In genomic region chr5:124014180-124014579, GRCm38 (mm10) we compare ENCODE assay signal across 9 mouse cellular contexts. TPM values are rescaled to one million over a fixed set of nuclear protein-coding genes. Genes with fewer than 3 reads are reported as not detected.
A peak's percentile ranks its signal among the peaks of the same experiment; 100 is the strongest.
DNase-seq lines count a peak whose midpoint lies in the region; ATAC-seq and TF ChIP-seq lines count a peak whose summit lies in the region.
"Had no signal": no experiment of that assay in that cellular context is flagged by ENCODE, and none has a peak within 500 bp of the region (broad histone marks: within the 10 kb centered on the region; RNA-seq: fewer than 3 reads in every experiment).

No protein-coding gene starts in this region.

- peak overlapping the region; percentile 95 for H3K27ac ChIP-seq in heart, embryonic 16.5 days (ENCODE audit: low read length)
- H3K27ac ChIP-seq in midbrain, embryonic 10.5 days (replicated peaks): peak overlapping the region; percentile 69; the same call in 1 of the 2 replicates
- no peak overlapping the region for H3K27ac ChIP-seq in midbrain, embryonic 11.5 days (ENCODE audit: low read depth, low read length)
- peak overlapping the region; percentile 57 for H3K27ac ChIP-seq in hindbrain, postnatal 0 days
- peak overlapping the region; percentile 35; the same call in 1 of the 2 replicates for H3K27ac ChIP-seq in stomach, postnatal 0 days (replicated peaks)

- no peaks in the 10 kb centered on the region for H3K36me3 ChIP-seq in heart, embryonic 16.5 days (ENCODE audit: control insufficient read depth, insufficient read depth)
- peaks cover 34% of the 10 kb centered on the region for H3K36me3 ChIP-seq in midbrain, embryonic 10.5 days
- H3K36me3 ChIP-seq in midbrain, embryonic 11.5 days (ENCODE audit: control insufficient read depth, insufficient read depth, low read length): peaks cover 8% of the 10 kb centered on the region; the same call in 1 of the 2 replicates
- peaks cover 3% of the 10 kb centered on the region; the same call in 1 of the 2 replicates for H3K36me3 ChIP-seq in hindbrain, postnatal 0 days (ENCODE audit: insufficient read depth, low read length)
- peaks cover 4% of the 10 kb centered on the region for H3K36me3 ChIP-seq in stomach, postnatal 0 days (ENCODE audit: control insufficient read depth, insufficient read depth, low read length)

- H3K4me1 ChIP-seq in heart, embryonic 16.5 days (ENCODE audit: control insufficient read depth, insufficient read depth, low read length): peaks cover 91% of the 10 kb centered on the region
- H3K4me1 ChIP-seq in midbrain, embryonic 10.5 days: peaks cover 98% of the 10 kb centered on the region
- peaks cover 62% of the 10 kb centered on the region for H3K4me1 ChIP-seq in midbrain, embryonic 11.5 days (ENCODE audit: control insufficient read depth, insufficient read depth, low read length)
- H3K4me1 ChIP-seq in hindbrain, postnatal 0 days (ENCODE audit: insufficient read depth, low read length): peaks cover 72% of the 10 kb centered on the region
- peaks cover 12% of the 10 kb centered on the region for H3K4me1 ChIP-seq in stomach, postnatal 0 days (replicated peaks; ENCODE audit: control insufficient read depth, insufficient read depth)

- WGBS in heart, embryonic 16.5 days: 59% methylated on average over 3 of the region's 3 CpGs
- 83% methylated on average over 3 of the region's 3 CpGs for WGBS in midbrain, embryonic 10.5 days
- WGBS in midbrain, embryonic 11.5 days: 78% methylated on average over 3 of the region's 3 CpGs
- WGBS in hindbrain, postnatal 0 days: 41% methylated on average over 3 of the region's 3 CpGs
- WGBS in stomach, postnatal 0 days: 81% methylated on average over 3 of the region's 3 CpGs

- H3K9me3 ChIP-seq in heart, embryonic 16.5 days (replicated peaks; ENCODE audit: control insufficient read depth, low read length): no peaks in the 10 kb centered on the region
- no peaks in the 10 kb centered on the region for H3K9me3 ChIP-seq in midbrain, embryonic 10.5 days (replicated peaks)
- H3K9me3 ChIP-seq in midbrain, embryonic 11.5 days (ENCODE audit: control insufficient read depth, low read length): no peaks in the 10 kb centered on the region
- no peaks in the 10 kb centered on the region for H3K9me3 ChIP-seq in hindbrain, postnatal 0 days (ENCODE audit: low read length)
- H3K9me3 ChIP-seq in stomach, postnatal 0 days (ENCODE audit: control insufficient read depth, low read length): no peaks in the 10 kb centered on the region
- H3K9me3 ChIP-seq: limb, embryonic 15.5 days had no signal

- peak overlapping the region; percentile 58 for H3K4me2 ChIP-seq in heart, embryonic 16.5 days (ENCODE audit: low read depth, low read length)
- no peak overlapping the region for H3K4me2 ChIP-seq in midbrain, embryonic 11.5 days
- peak overlapping the region; percentile 32; the same call in 1 of the 2 replicates for H3K4me2 ChIP-seq in hindbrain, postnatal 0 days (ENCODE audit: low read depth, low read length)
- H3K4me2 ChIP-seq in stomach, postnatal 0 days (replicated peaks; ENCODE audit: low read depth): no peak overlapping the region

- TF ChIP-seq CTCF in hindbrain, postnatal 0 days (IDR thresholded peaks at IDR 0.05; ENCODE audit: low read depth): no peak
- TF ChIP-seq CTCF in stomach, postnatal 0 days (IDR thresholded peaks at IDR 0.05; ENCODE audit: low read depth): no peak

- no peak for TF ChIP-seq EP300 in stomach, postnatal 0 days (optimal IDR thresholded peaks at IDR 0.05)

- H3K9ac ChIP-seq in heart, embryonic 16.5 days (ENCODE audit: low read length): peak overlapping the region; percentile 62
- H3K9ac ChIP-seq in midbrain, embryonic 11.5 days (ENCODE audit: low read length): no peak overlapping the region
- no peak overlapping the region for H3K9ac ChIP-seq in hindbrain, postnatal 0 days (replicated peaks; ENCODE audit: low read length)
- H3K9ac ChIP-seq in stomach, postnatal 0 days (ENCODE audit: low read length): no peak overlapping the region
- H3K9ac ChIP-seq: limb, embryonic 15.5 days had no signal

- ATAC-seq in heart, embryonic 16.5 days (replicated peaks; ENCODE audit: extremely low read depth, insufficient read depth, low FRiP score): no peak
- ATAC-seq in midbrain, embryonic 11.5 days (ENCODE audit: low FRiP score): no peak
- ATAC-seq in hindbrain, postnatal 0 days: no peak
- ATAC-seq in stomach, postnatal 0 days (ENCODE audit: low FRiP score, low TSS enrichment): no peak

- DNase-seq in heart, adult 18-20 months: no peak
- no peak for DNase-seq in midbrain, embryonic 10.5 days (ENCODE audit: low spot score)
- DNase-seq in midbrain, embryonic 11.5 days (ENCODE audit: low spot score, missing footprints): no peak
- DNase-seq in hindbrain, postnatal 0 days (ENCODE audit: low spot score): no peak
- no peak for DNase-seq in stomach, postnatal 0 days (ENCODE audit: low spot score)
- DNase-seq in cerebellum, postnatal 4 days (ENCODE audit: low spot score in 2 of 2): no peak
- DNase-seq: cerebellum, postnatal 36 days had no signal

- H3K4me3 ChIP-seq in heart, embryonic 16.5 days (ENCODE audit: low read length): peak overlapping the region; percentile 27
- no peak overlapping the region for H3K4me3 ChIP-seq in midbrain, embryonic 10.5 days
- H3K4me3 ChIP-seq in midbrain, embryonic 11.5 days (ENCODE audit: low read depth, low read length): no peak overlapping the region
- no peak overlapping the region; the same call in 1 of the 2 replicates for H3K4me3 ChIP-seq in hindbrain, postnatal 0 days (ENCODE audit: low read length)
- H3K4me3 ChIP-seq in stomach, postnatal 0 days (ENCODE audit: low read depth, low read length): no peak overlapping the region
- H3K4me3 ChIP-seq: limb, embryonic 15.5 days had no signal

- H3K27me3 ChIP-seq in heart, embryonic 16.5 days (ENCODE audit: control insufficient read depth, insufficient read depth, low read length): no peaks in the 10 kb centered on the region
- H3K27me3 ChIP-seq in midbrain, embryonic 10.5 days (ENCODE audit: low read depth, poor library complexity, severe bottlenecking): no peaks in the 10 kb centered on the region
- H3K27me3 ChIP-seq in midbrain, embryonic 11.5 days (ENCODE audit: control insufficient read depth, insufficient read depth, low read length): no peaks in the 10 kb centered on the region
- no peaks in the 10 kb centered on the region for H3K27me3 ChIP-seq in hindbrain, postnatal 0 days (ENCODE audit: insufficient read depth, low read length)
- no peaks in the 10 kb centered on the region for H3K27me3 ChIP-seq in stomach, postnatal 0 days (ENCODE audit: control insufficient read depth, insufficient read depth, low read length)
- H3K27me3 ChIP-seq: limb, embryonic 15.5 days had no signal

RNA-seq across cellular contexts. Expression of gene Vps37b, which starts 17.9 kb away (rescaled TPM):
- 58.7 and 61.4 TPM in 2 replicates for polyA plus RNA-seq in heart, embryonic 16.5 days (2015; fragmentation: Nextera tagmentation; extraction: Ambion mirVana)
- 10 to 100 TPM; 15.1 to 15.2 TPM for total RNA-seq in heart, adult 18-20 months (2021)
- polyA plus RNA-seq in midbrain, embryonic 10.5 days (2016; fragmentation: Nextera tagmentation; extraction: Ambion mirVana): 58.1 and 69.2 TPM in 2 replicates
- polyA plus RNA-seq in midbrain, embryonic 11.5 days (2014; fragmentation: Nextera tagmentation; extraction: Ambion mirVana): 45.5 and 50.7 TPM in 2 replicates
- 104 and 110 TPM in 2 replicates for total RNA-seq in hindbrain, postnatal 0 days (2014; rRNA removed)
- 94.0 and 95.1 TPM in 2 replicates for polyA plus RNA-seq in hindbrain, postnatal 0 days (2015; fragmentation: Nextera tagmentation; extraction: Ambion mirVana)
- polyA plus RNA-seq in stomach, postnatal 0 days (2015; fragmentation: Nextera tagmentation; extraction: Ambion mirVana): 31.0 and 35.8 TPM in 2 replicates

RNA-seq across cellular contexts. Expression of gene Hip1r, which starts 40.8 kb away (rescaled TPM):
- 11.2 and 11.7 TPM in 2 replicates for polyA plus RNA-seq in heart, embryonic 16.5 days (2015; fragmentation: Nextera tagmentation; extraction: Ambion mirVana)
- 10 to 100 TPM; 11.1 to 11.3 TPM for total RNA-seq in heart, adult 18-20 months (2021)
- polyA plus RNA-seq in midbrain, embryonic 10.5 days (2016; fragmentation: Nextera tagmentation; extraction: Ambion mirVana): 6.6 and 9.2 TPM in 2 replicates
- polyA plus RNA-seq in midbrain, embryonic 11.5 days (2014; fragmentation: Nextera tagmentation; extraction: Ambion mirVana): 4.6 and 5.2 TPM in 2 replicates
- 46.9 and 65.5 TPM in 2 replicates for total RNA-seq in hindbrain, postnatal 0 days (2014; rRNA removed)
- 32.6 and 33.9 TPM in 2 replicates for polyA plus RNA-seq in hindbrain, postnatal 0 days (2015; fragmentation: Nextera tagmentation; extraction: Ambion mirVana)
- polyA plus RNA-seq in stomach, postnatal 0 days (2015; fragmentation: Nextera tagmentation; extraction: Ambion mirVana): 31.2 and 32.2 TPM in 2 replicates

Comparison
In these comparisons a context has a peak if more than half of its experiments do, and no peak if none do; other contexts are left out.
1. H3K4me2 ChIP-seq: peak in heart, embryonic 16.5 days (single experiment) and hindbrain, postnatal 0 days (single experiment); none in midbrain, embryonic 11.5 days (single experiment) and stomach, postnatal 0 days (single experiment).